Mouse (Mus musculus): ENCODE data around the gene Samsn1.

DNA sequence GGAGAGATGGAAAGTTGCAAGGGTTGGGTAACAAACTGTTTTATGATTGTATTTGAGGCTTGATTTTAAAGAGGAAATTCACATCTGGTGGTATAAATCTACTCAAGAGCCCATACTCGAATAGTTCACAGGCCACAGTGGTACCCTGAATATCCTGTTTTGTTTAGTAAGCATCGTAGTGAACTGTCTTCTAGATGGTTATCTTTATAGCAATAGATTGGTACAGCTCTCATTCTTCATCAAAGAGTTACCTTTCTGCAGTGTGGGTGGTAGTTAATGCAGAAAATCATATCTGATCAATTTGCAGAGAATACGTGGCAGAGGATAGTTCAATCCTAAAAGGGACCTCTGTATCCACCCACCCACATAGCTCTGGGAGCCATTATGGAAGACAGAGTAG, 119.1 kb downstream of the Samsn1 start:
- TF ChIP-seq ZNF384 (IDR thresholded peaks at IDR 0.05; ENCODE audit: low read depth, low read length) (no peak), MAFK (IDR thresholded peaks at IDR 0.05; ENCODE audit: insufficient read depth, low read depth, low read length) (no peak), ZC3H11A (IDR thresholded peaks at IDR 0.05; ENCODE audit: borderline replicate concordance, low read depth, low read length) (no peak), HCFC1 (IDR thresholded peaks at IDR 0.05; ENCODE audit: borderline replicate concordance, insufficient read depth, low read length) (no peak), CHD2 (IDR thresholded peaks at IDR 0.05; ENCODE audit: low read depth, low read length) (no peak)

Data from ES-E14 (cell line).